Mouse (Mus musculus) liver, adult 2 months (tissue): ENCODE data around the gene Tanc2.

Source experiments
- CTCF ChIP-seq: fragments of 200-500 bp; IDR thresholded peaks from 2 replicates; pipeline ENCODE4 v1.5.1; 2011; ENCODE audit warnings: low read depth, low read length, control low read depth
- POLR2A ChIP-seq: fragments of 200-500 bp; IDR thresholded peaks from 2 replicates; pipeline ENCODE4 v1.6.1; 2011; ENCODE audit warnings: low read length, control low read depth; ENCODE audit not compliant: insufficient read depth; ENCODE audit errors: extremely low read depth

DNA sequence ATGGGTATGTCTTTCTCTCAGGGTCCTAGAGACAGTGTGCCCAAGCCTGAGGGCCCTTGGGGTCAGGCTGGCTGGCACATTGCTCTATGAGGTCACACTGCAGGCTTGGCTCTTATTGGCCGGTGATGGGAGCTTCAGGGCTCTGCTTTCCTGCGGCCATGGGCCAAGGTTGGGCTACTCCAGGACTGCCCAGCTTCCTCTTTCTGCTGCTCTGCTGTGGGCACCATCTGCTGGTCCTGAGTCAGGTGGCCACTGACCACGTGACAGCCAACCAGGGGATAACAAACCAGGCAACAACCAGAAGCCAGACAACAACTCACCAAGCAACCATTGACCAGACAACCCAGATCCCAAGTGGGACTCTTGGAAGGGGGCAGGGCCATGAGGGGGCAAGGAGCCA is 385.3 kb downstream of the Tanc2 start:
- TF ChIP-seq CTCF, result no peak
- TF ChIP-seq POLR2A, result no peak
